Mouse (Mus musculus): Measurements from ENCODE around the gene D430019H16Rik. TPM values are rescaled to one million over a fixed set of nuclear protein-coding genes. Genes with fewer than 3 reads are reported as not detected.

The D430019H16Rik gene
- polyA plus RNA-seq, 1 experiment from 2014 or later = 0.05 TPM

GRCm38 (mm10) chr12:105490794-105491193, 37.1 kb downstream of the D430019H16Rik start:
- H3K36me3 ChIP-seq (replicated peaks) = no peaks in the 10 kb centered on the region
- peak overlapping the region; percentile 10; the same call in 1 of the 2 replicates for H3K4me2 ChIP-seq
- 0 out of 2 replicates have a peak, but pooled peaks have one; percentile 18 for ATAC-seq (ENCODE audit: insufficient read depth)
- no peaks in the 10 kb centered on the region for H3K9me3 ChIP-seq (replicated peaks)
- no peaks in the 10 kb centered on the region for H3K4me1 ChIP-seq (replicated peaks)
- H3K9ac ChIP-seq = no peak overlapping the region
- 0 out of 2 replicates have a peak overlapping the region, but pooled peaks have one; percentile 19 for H3K27ac ChIP-seq (replicated peaks)
- H3K27me3 ChIP-seq = 0 out of 2 replicates have a peak, but pooled peaks cover 8% of the 10 kb centered on the region
- no peak overlapping the region for H3K4me3 ChIP-seq (replicated peaks)
- 42% methylated on average over 6 of the region's 6 CpGs for WGBS (ENCODE audit: insufficient replicate concordance)

- Histone ChIP-seq H3K9me3 (replicated peaks) (no peaks in the 10 kb centered on the region), H3K27ac (replicated peaks) (no peak overlapping the region), H3K4me2 (no peak overlapping the region), H3K27me3 (0 out of 2 replicates have a peak, but pooled peaks cover 8% of the 10 kb centered on the region), H3K36me3 (replicated peaks) (no peaks in the 10 kb centered on the region), H3K4me1 (replicated peaks) (no peaks in the 10 kb centered on the region), H3K4me3 (replicated peaks) (no peak overlapping the region), H3K9ac (no peak overlapping the region)
- ATAC-seq (ENCODE audit: insufficient read depth) = no peak
- WGBS (ENCODE audit: insufficient replicate concordance) = 68% methylated on average over 5 of the region's 5 CpGs
Measured at GRCm38 (mm10) chr12:105494796-105495195, 41.1 kb downstream of the D430019H16Rik start.

- WGBS (ENCODE audit: insufficient replicate concordance) = 17% methylated on average over 6 of the region's 6 CpGs
- Histone ChIP-seq H3K27me3 (0 out of 2 replicates have a peak, but pooled peaks cover 8% of the 10 kb centered on the region), H3K4me1 (replicated peaks) (no peaks in the 10 kb centered on the region), H3K27ac (replicated peaks) (no peak overlapping the region), H3K36me3 (replicated peaks) (no peaks in the 10 kb centered on the region), H3K9me3 (replicated peaks) (no peaks in the 10 kb centered on the region), H3K9ac (no peak overlapping the region), H3K4me2 (no peak overlapping the region), H3K4me3 (replicated peaks) (no peak overlapping the region)
- 0 out of 2 replicates have a peak, but pooled peaks have one; percentile 28 for ATAC-seq (ENCODE audit: insufficient read depth)
Measured at GRCm38 (mm10) chr12:105497894-105498293, 44.2 kb downstream of the D430019H16Rik start.

- Histone ChIP-seq H3K36me3 (replicated peaks) (no peaks in the 10 kb centered on the region), H3K9me3 (replicated peaks) (no peaks in the 10 kb centered on the region), H3K4me2 (no peak overlapping the region), H3K4me3 (replicated peaks) (no peak overlapping the region), H3K9ac (no peak overlapping the region), H3K27me3 (0 out of 2 replicates have a peak, but pooled peaks cover 8% of the 10 kb centered on the region), H3K4me1 (replicated peaks) (no peaks in the 10 kb centered on the region), H3K27ac (replicated peaks) (no peak overlapping the region)
- ATAC-seq (ENCODE audit: insufficient read depth) = no peak
- 71% methylated on average over 7 of the region's 7 CpGs for WGBS (ENCODE audit: insufficient replicate concordance)
Measured at GRCm38 (mm10) chr12:105498423-105498822, 44.8 kb downstream of the D430019H16Rik start.

- no peaks in the 10 kb centered on the region for H3K36me3 ChIP-seq (replicated peaks)
- H3K4me1 ChIP-seq (replicated peaks) = no peaks in the 10 kb centered on the region
- no peak overlapping the region for H3K4me3 ChIP-seq (replicated peaks)
- no peak for ATAC-seq (ENCODE audit: insufficient read depth)
- H3K9me3 ChIP-seq (replicated peaks) = no peaks in the 10 kb centered on the region
- no peak overlapping the region for H3K9ac ChIP-seq
- 0 out of 2 replicates have a peak, but pooled peaks cover 6% of the 10 kb centered on the region for H3K27me3 ChIP-seq
- H3K4me2 ChIP-seq = no peak overlapping the region
- 53% methylated on average over 4 of the region's 4 CpGs for WGBS (ENCODE audit: insufficient replicate concordance)
- H3K27ac ChIP-seq (replicated peaks) = no peak overlapping the region
Measured at GRCm38 (mm10) chr12:105498842-105499241, 45.2 kb downstream of the D430019H16Rik start.

- no peak overlapping the region for H3K4me2 ChIP-seq
- no peaks in the 10 kb centered on the region for H3K27me3 ChIP-seq
- H3K27ac ChIP-seq (replicated peaks) = no peak overlapping the region
- no peak overlapping the region for H3K9ac ChIP-seq
- 67% methylated on average over 5 of the region's 5 CpGs for WGBS (ENCODE audit: insufficient replicate concordance)
- ATAC-seq (ENCODE audit: insufficient read depth) = no peak
- no peaks in the 10 kb centered on the region for H3K4me1 ChIP-seq (replicated peaks)
- H3K4me3 ChIP-seq (replicated peaks) = no peak overlapping the region
- H3K36me3 ChIP-seq (replicated peaks) = no peaks in the 10 kb centered on the region
- H3K9me3 ChIP-seq (replicated peaks) = no peaks in the 10 kb centered on the region
Measured at GRCm38 (mm10) chr12:105500940-105501339, 47.3 kb downstream of the D430019H16Rik start.

- no peak for ATAC-seq (ENCODE audit: insufficient read depth)
- Histone ChIP-seq H3K9ac (no peak overlapping the region), H3K4me2 (no peak overlapping the region), H3K36me3 (replicated peaks) (no peaks in the 10 kb centered on the region), H3K4me3 (replicated peaks) (no peak overlapping the region), H3K27ac (replicated peaks) (no peak overlapping the region), H3K9me3 (replicated peaks) (no peaks in the 10 kb centered on the region), H3K27me3 (no peaks in the 10 kb centered on the region), H3K4me1 (replicated peaks) (no peaks in the 10 kb centered on the region)
- WGBS (ENCODE audit: insufficient replicate concordance) = 62% methylated on average over 6 of the region's 6 CpGs
Measured at GRCm38 (mm10) chr12:105504736-105505135, 51.1 kb downstream of the D430019H16Rik start.

- Histone ChIP-seq H3K36me3 (replicated peaks) (no peaks in the 10 kb centered on the region), H3K27ac (replicated peaks) (no peak overlapping the region), H3K4me2 (no peak overlapping the region), H3K27me3 (no peaks in the 10 kb centered on the region), H3K9me3 (replicated peaks) (no peaks in the 10 kb centered on the region), H3K9ac (no peak overlapping the region), H3K4me1 (replicated peaks) (no peaks in the 10 kb centered on the region), H3K4me3 (replicated peaks) (no peak overlapping the region)
- ATAC-seq (ENCODE audit: insufficient read depth) = no peak
- WGBS (ENCODE audit: insufficient replicate concordance) = 70% methylated on average over 5 of the region's 5 CpGs
Measured at GRCm38 (mm10) chr12:105511109-105511508, 57.5 kb downstream of the D430019H16Rik start.

GRCm38 (mm10) chr12:105511671-105512502, 58.2 kb downstream of the D430019H16Rik start:
- no peak overlapping the region for H3K4me3 ChIP-seq (replicated peaks)
- H3K36me3 ChIP-seq (replicated peaks) = no peaks in the 10 kb centered on the region
- no peaks in the 10 kb centered on the region for H3K9me3 ChIP-seq (replicated peaks)
- 52% methylated on average over 16 of the region's 16 CpGs for WGBS (ENCODE audit: insufficient replicate concordance)
- no peak overlapping the region for H3K9ac ChIP-seq
- no peak overlapping the region for H3K4me2 ChIP-seq
- no peaks in the 10 kb centered on the region for H3K4me1 ChIP-seq (replicated peaks)
- no peaks in the 10 kb centered on the region for H3K27me3 ChIP-seq
- H3K27ac ChIP-seq (replicated peaks) = no peak overlapping the region
- ATAC-seq (ENCODE audit: insufficient read depth) = no peak

- no peak for ATAC-seq (ENCODE audit: insufficient read depth)
- WGBS (ENCODE audit: insufficient replicate concordance) = 74% methylated on average over 10 of the region's 10 CpGs
Measured at GRCm38 (mm10) chr12:105514111-105514510, 60.5 kb downstream of the D430019H16Rik start.

GRCm38 (mm10) chr12:105517026-105517675, 63.5 kb downstream of the D430019H16Rik start:
- 67% methylated on average over 21 of the region's 21 CpGs for WGBS (ENCODE audit: insufficient replicate concordance)
- Histone ChIP-seq H3K4me3 (replicated peaks) (no peak overlapping the region), H3K36me3 (replicated peaks) (no peaks in the 10 kb centered on the region), H3K9ac (no peak overlapping the region), H3K27me3 (no peaks in the 10 kb centered on the region), H3K27ac (replicated peaks) (no peak overlapping the region), H3K4me1 (replicated peaks) (no peaks in the 10 kb centered on the region), H3K9me3 (replicated peaks) (no peaks in the 10 kb centered on the region), H3K4me2 (no peak overlapping the region)
- ATAC-seq (ENCODE audit: insufficient read depth) = no peak

More at GRCm38 (mm10) chr12:105514111-105514510, 60.5 kb downstream of the D430019H16Rik start:
- H3K9ac ChIP-seq = no peak overlapping the region
- H3K4me3 ChIP-seq (replicated peaks) = no peak overlapping the region
- no peaks in the 10 kb centered on the region for H3K27me3 ChIP-seq
- no peak overlapping the region for H3K4me2 ChIP-seq
- H3K9me3 ChIP-seq (replicated peaks) = no peaks in the 10 kb centered on the region
- no peak overlapping the region for H3K27ac ChIP-seq (replicated peaks)
- H3K36me3 ChIP-seq (replicated peaks) = no peaks in the 10 kb centered on the region
- no peaks in the 10 kb centered on the region for H3K4me1 ChIP-seq (replicated peaks)

Data from liver, embryonic 15.5 days (tissue).